Mouse (Mus musculus) megakaryocyte-erythroid progenitor cell, adult 5 weeks (primary cell): ENCODE measurements around the gene Mknk1. TPM values are rescaled to one million over a fixed set of nuclear protein-coding genes. Genes with fewer than 3 reads are reported as not detected.

Experiments used
- polyA plus RNA-seq: library from polyadenylated mRNA; stranded (reverse); fragments of >175 nt; gene quantifications from 2 replicates; pipeline ENCODE4 v1.2.3, GENCODE M21; 2012

Mknk1 gene
- polyA plus RNA-seq, result 41.1 and 43.6 TPM in 2 replicates

DNA sequence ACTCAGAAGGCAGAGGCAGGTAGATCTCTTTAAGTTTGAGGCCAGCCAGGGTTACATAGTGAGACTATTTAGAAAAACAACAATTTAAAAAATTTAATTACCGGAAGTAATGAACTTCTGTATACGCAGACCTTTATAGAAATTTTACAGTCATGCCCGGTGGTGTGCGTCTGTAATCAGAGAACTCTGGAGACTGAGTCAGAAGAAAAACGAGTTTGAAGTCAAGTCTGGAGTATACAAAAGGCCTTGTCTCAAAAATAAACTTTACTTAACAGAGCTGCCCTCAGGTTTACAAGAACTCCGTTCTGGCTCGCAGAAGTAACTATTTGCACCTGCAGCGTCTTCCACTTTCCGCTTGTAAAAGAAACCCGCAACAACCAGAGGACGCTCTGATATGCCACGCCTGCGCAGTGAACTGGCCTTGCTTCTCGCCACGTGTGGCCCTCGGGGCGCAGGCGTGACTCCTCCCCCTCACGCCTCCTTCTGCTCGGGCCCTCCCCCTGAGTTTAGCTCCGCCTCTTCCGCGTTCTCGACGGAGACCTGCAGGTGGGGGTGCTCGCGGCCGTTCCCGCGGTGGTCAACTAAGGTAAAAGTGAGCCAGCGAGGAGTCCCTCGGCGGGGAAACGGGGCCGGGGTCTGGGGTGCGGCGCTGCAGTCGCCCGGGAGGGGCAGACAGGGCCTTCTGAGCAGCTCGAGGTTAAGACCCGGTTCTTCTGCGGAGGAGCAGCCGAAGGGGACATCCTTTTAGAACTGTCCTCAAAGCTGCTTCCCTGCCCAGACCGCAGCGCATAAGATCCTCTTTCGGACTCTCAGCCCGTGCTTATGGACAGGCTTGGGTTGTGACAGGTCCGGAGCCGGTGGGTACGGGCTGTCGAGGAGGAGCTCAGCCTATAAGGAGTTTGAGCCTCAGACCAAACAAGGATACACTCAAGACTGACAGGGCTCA lies at the start of gene Mknk1:
Gene Mknk1, plus strand, starts transcription at position 503 of the 946 bp plus-strand sequence.

DNA sequence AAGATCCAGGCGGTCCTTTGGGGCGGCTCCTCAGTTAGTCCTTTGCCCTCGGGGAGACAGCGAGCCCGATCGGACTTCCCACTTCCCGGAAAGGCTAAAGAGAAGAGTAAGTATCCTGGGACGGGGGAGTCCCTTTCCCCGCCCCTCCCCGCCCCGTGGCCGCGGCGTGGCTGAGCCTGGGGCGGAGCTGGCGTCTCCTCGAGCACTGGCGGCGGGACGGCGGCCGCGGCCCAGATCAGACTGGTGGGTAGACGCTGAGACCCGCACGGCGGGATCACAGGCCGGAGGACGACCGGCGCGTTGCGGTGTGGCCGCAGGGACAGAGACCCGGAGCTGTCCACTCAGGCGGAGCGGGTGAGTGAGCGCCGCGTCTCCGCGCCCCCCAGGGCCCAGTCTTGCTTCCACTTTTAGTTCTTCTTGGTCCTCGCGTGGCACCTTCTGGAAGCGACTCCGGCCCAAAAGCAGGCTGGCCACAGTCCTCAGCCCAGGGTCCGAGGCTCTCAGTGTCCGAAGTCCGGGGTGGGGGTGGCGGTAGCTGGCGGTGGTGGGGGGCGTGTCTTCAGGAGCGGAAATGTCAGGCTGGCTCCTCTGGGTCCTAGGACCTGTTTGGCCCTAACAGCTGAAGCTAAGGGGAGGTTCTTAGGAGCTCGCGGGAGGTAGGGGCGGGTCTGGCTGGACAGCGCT lies 11.0 kb upstream of the Mknk1 start, which contains the start of gene Mob3c:
Gene Mob3c, plus strand, starts transcription at position 205 of the 684 bp plus-strand sequence.

GRCm38 (mm10) chr4:115884022-115884421 lies 45.0 kb downstream of the Mknk1 start, which contains the start of gene Kncn:
Gene Kncn (plus strand): TSS chr4:115884400.

GRCm38 (mm10) chr4:115890553-115890952 lies 51.6 kb downstream of the Mknk1 start, which contains the start of gene 6430628N08Rik:
Gene 6430628N08Rik (plus strand): TSS chr4:115890665.

Other genes starting within 250 kb of the Mknk1 start
- not detected in 2 replicates for gene Cyp4a32, start 238.2 kb upstream of the Mknk1 start, polyA plus RNA-seq
- 0.10 and 0.14 TPM in 2 replicates for gene Cyp4b1, start 191.5 kb upstream of the Mknk1 start, polyA plus RNA-seq
- gene Efcab14, start 101.5 kb upstream of the Mknk1 start, polyA plus RNA-seq, result 11.9 and 13.9 TPM in 2 replicates
- gene Tex38, start 58.2 kb upstream of the Mknk1 start, polyA plus RNA-seq, result not detected in 2 replicates
- gene Atpaf1, start 54.4 kb upstream of the Mknk1 start, polyA plus RNA-seq, result 11.4 and 11.7 TPM in 2 replicates
- gene Mob3c, start 11.1 kb upstream of the Mknk1 start, polyA plus RNA-seq, result 13.3 and 14.4 TPM in 2 replicates
- not detected in 2 replicates for gene Kncn, start 45.2 kb downstream of the Mknk1 start, polyA plus RNA-seq
- gene 6430628N08Rik, start 51.5 kb downstream of the Mknk1 start, polyA plus RNA-seq, result 0.04 TPM in 1 of 2 replicates, not detected in the other
- gene Dmbx1, start 100.7 kb downstream of the Mknk1 start, polyA plus RNA-seq, result not detected in 2 replicates
- gene Faah, start 178.7 kb downstream of the Mknk1 start, polyA plus RNA-seq, result 3.4 and 6.1 TPM in 2 replicates
- 0.32 and 0.74 TPM in 2 replicates for gene Nsun4, start 214.7 kb downstream of the Mknk1 start, polyA plus RNA-seq
- gene Uqcrh, start 235.9 kb downstream of the Mknk1 start, polyA plus RNA-seq, result 41.1 and 52.1 TPM in 2 replicates
- 12.2 and 13.5 TPM in 2 replicates for gene Lrrc41, start 236.1 kb downstream of the Mknk1 start, polyA plus RNA-seq